Mouse (Mus musculus): ENCODE data around the gene Pex7.

The Pex7 gene

GRCm38 (mm10) chr10:19811436-19812172 lies 95.9 kb downstream of the Pex7 start:
- DNase-seq (ENCODE audit: low read depth, low spot score), result peak; percentile 39

GRCm38 (mm10) chr10:19804763-19805162 lies 102.7 kb downstream of the Pex7 start:
- no peak for DNase-seq (ENCODE audit: low read depth, low spot score)
